Mouse (Mus musculus) kidney, embryonic 14.5 days (tissue): ENCODE data around the gene Gm10337. TPM values are rescaled to one million over a fixed set of nuclear protein-coding genes. Genes with fewer than 3 reads are reported as not detected.

Experiments used
- ATAC-seq: fragments of 200-750 bp; cut with Nextera tagmentation; 2 replicates; pipeline ENCODE4 v1.8.0; 2017; ENCODE audit warnings: moderate number of reproducible peaks, mild to moderate bottlenecking, moderate TSS enrichment, moderate library complexity; ENCODE audit not compliant: low FRiP score, low TSS enrichment
- H3K27ac ChIP-seq: fragments of 300-500 bp; sonication (generic); 2 replicates; pipeline ENCODE4 v1.5.1; 2014; ENCODE audit warnings: low read depth, mild to moderate bottlenecking, low read length, moderate library complexity, mixed read lengths
- H3K27me3 ChIP-seq: fragments of 300-500 bp; sonication (generic); 2 replicates; pipeline ENCODE4 v1.6.1; 2014; ENCODE audit warnings: mild to moderate bottlenecking, low read length; ENCODE audit not compliant: control insufficient read depth, insufficient read depth
- H3K36me3 ChIP-seq: fragments of 300-500 bp; sonication (generic); 2 replicates; pipeline ENCODE4 v1.6.1; 2014; ENCODE audit warnings: low read length, mixed read lengths; ENCODE audit not compliant: control insufficient read depth, insufficient read depth
- H3K4me1 ChIP-seq: fragments of 300-500 bp; sonication (generic); 2 replicates; pipeline ENCODE4 v1.6.1; 2014; ENCODE audit warnings: low read length, mixed read lengths; ENCODE audit not compliant: control insufficient read depth, insufficient read depth
- H3K4me2 ChIP-seq: fragments of 300-500 bp; sonication (generic); replicated peaks from 2 replicates; pipeline ENCODE4 v1.6.1; 2014; ENCODE audit warnings: low read depth, mild to moderate bottlenecking, low read length
- H3K4me3 ChIP-seq: fragments of 300-500 bp; sonication (generic); 2 replicates; pipeline ENCODE4 v1.5.1; 2014; ENCODE audit warnings: mild to moderate bottlenecking, low read length
- H3K9ac ChIP-seq: fragments of 300-500 bp; sonication (generic); 2 replicates; pipeline ENCODE4 v1.6.1; 2014; ENCODE audit warnings: low read depth, mild to moderate bottlenecking, low read length, moderate library complexity
- H3K9me3 ChIP-seq: fragments of 300-500 bp; sonication (generic); 2 replicates; pipeline ENCODE4 v1.6.1; 2016; ENCODE audit warnings: low read length; ENCODE audit not compliant: control insufficient read depth
- WGBS: fragments of 180-500 bp; shearing (Covaris S2); extraction: QIAGEN DNeasy Blood & Tissue Kit; methylation state at CpG from one replicate; pipeline ENCODE4 v1.1.7; 2014; 5-methylcytosine and 5-hydroxymethylcytosine counted together
- polyA plus RNA-seq: library from polyadenylated mRNA; unstranded; fragments of >200 nt; fragmentation: Nextera tagmentation; extraction: Ambion mirVana; gene quantifications from 2 replicates; pipeline ENCODE4 v1.2.1, GENCODE M21; 2014

The Gm10337 gene
- polyA plus RNA-seq: not detected in 2 replicates

GRCm38 (mm10) chr15:102503447-102503846, at the start of gene Gm10337:
Gene Gm10337 (plus strand): TSS chr15:102503722.
- no peaks in the 10 kb centered on the region for H3K27me3 ChIP-seq
- peaks cover 74% of the 10 kb centered on the region for H3K36me3 ChIP-seq
- 0 out of 2 replicates have a peak, but pooled peaks cover 3% of the 10 kb centered on the region for H3K4me1 ChIP-seq
- H3K9ac ChIP-seq: no peak within 1 kb of the TSS
- no peak within 1 kb of the TSS for H3K4me3 ChIP-seq
- no peak within 1 kb of the TSS for H3K4me2 ChIP-seq
- H3K9me3 ChIP-seq: no peaks in the 10 kb centered on the region
- ATAC-seq: no peak
- no peak within 1 kb of the TSS for H3K27ac ChIP-seq
- 96% methylated on average over 1 of the region's 1 CpGs for WGBS

GRCm38 (mm10) chr15:102455993-102456392, 47.5 kb upstream of the Gm10337 start:
- Histone ChIP-seq H3K27ac (no peak overlapping the region), H3K4me3 (no peak overlapping the region), H3K4me1 (peaks cover 9% of the 10 kb centered on the region), H3K4me2 (no peak overlapping the region), H3K36me3 (no peaks in the 10 kb centered on the region), H3K27me3 (no peaks in the 10 kb centered on the region), H3K9me3 (no peaks in the 10 kb centered on the region), H3K9ac (no peak overlapping the region)
- no peak for ATAC-seq
- 34% methylated on average over 6 of the region's 6 CpGs for WGBS

DNA sequence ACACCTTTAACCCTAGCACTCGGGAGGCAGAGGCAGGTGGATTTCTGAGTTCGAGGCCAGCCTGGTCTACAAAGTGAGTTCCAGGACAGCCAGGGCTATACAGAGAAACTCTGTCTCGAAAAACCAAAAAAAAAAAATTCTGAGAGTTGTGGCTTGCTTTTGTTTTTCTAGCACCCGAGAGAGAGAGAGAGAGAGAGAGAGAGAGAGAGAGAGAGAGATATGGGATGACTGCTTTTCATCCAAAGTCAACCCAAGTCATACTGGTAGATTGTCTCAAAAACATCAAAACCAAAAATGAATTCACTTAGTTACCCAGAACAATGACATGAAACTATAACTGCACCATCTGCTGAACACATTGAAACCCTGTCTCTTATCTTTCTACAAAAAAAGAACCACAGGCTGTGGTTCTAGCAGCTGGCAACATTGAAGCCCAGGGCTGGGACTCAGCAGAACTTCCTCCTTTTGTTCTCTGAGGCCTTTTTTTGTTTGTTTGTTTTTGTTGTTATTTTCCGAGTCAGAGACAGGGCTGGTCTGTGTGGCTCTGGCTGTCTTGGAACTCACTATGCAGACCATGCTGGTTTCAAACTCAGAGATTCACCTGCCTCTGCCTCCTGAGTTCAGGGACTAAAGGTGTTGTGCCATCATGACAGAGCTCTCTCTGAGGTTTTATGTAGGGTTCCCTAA, 45.3 kb upstream of the Gm10337 start:
- peak overlapping the region; percentile 46 for H3K4me3 ChIP-seq
- WGBS: 86% methylated on average over 5 of the region's 5 CpGs
- H3K4me2 ChIP-seq: peak overlapping the region; percentile 55
- H3K4me1 ChIP-seq: peaks cover 9% of the 10 kb centered on the region
- no peak overlapping the region for H3K27ac ChIP-seq
- H3K9ac ChIP-seq: no peak overlapping the region
- H3K27me3 ChIP-seq: no peaks in the 10 kb centered on the region
- no peak for ATAC-seq
- no peaks in the 10 kb centered on the region for H3K9me3 ChIP-seq
- 0 out of 2 replicates have a peak, but pooled peaks cover 3% of the 10 kb centered on the region for H3K36me3 ChIP-seq

DNA sequence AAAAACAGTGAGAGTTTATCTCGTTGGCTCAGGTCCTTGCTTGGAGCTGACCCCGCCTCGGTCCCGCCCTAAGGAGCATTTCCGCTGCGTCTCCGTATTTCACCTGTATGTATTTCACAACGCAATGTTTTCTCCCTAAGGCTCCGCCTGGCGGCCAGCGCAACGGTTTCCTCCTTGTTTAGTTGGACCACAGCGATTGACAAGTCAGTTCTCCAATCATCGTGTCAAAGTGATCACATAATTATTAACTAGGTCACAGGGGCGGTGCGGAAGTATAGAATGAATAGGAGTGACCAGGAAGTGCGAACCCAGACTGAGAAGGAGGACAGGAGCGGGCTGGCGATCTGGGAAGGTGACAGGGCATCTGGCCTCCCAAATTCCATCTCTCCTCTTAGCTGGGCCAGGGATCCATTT, 44.6 kb upstream of the Gm10337 start, which contains the start of gene Prr13:
Prr13 (plus strand) TSS at position 125 of the 414 bp plus-strand sequence.
- H3K4me2 ChIP-seq: peak within 1 kb of the TSS; percentile 55

DNA sequence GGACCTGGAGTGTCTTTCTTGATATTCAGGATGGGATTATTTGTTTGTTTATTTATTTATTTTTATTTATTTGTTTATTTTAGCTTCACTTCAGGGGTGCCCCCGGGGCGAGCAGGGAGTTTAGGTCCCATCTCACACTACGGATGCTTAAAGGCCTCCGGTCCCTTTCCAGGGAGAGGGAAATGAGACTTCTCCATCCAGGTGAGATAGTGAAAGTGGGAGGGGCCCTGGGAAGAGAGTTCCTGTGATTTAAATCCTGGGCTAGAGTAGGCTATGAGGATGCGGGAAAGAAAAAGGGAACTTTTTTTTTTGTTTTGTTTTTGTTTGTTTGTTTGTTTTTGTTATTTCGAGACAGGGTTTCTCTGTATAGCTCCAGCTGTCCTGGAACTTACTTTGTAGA, 44.1 kb upstream of the Gm10337 start:
- WGBS: 31% methylated on average over 6 of the region's 6 CpGs
- Histone ChIP-seq H3K27ac (no peak overlapping the region), H3K4me3 (peak overlapping the region; percentile 46)

More for the DNA sequence above, 44.6 kb upstream of the Gm10337 start, which contains the start of gene Prr13:
- peak within 1 kb of the TSS; percentile 49 for H3K9ac ChIP-seq
- H3K36me3 ChIP-seq: 0 out of 2 replicates have a peak, but pooled peaks cover 3% of the 10 kb centered on the region
- H3K9me3 ChIP-seq: no peaks in the 10 kb centered on the region
- H3K27ac ChIP-seq: no peak within 1 kb of the TSS
- peak; percentile 82 for ATAC-seq
- 1% methylated on average over 19 of the region's 19 CpGs for WGBS
- H3K27me3 ChIP-seq: no peaks in the 10 kb centered on the region
- peak within 1 kb of the TSS; percentile 46 for H3K4me3 ChIP-seq
- H3K4me1 ChIP-seq: peaks cover 9% of the 10 kb centered on the region

GRCm38 (mm10) chr15:102459847-102460246, 43.7 kb upstream of the Gm10337 start:
- Histone ChIP-seq H3K4me2 (peak overlapping the region; percentile 55), H3K4me3 (peak overlapping the region; percentile 46; the same call in 1 of the 2 replicates), H3K9ac (peak overlapping the region; percentile 18; the same call in 1 of the 2 replicates), H3K27me3 (no peaks in the 10 kb centered on the region), H3K36me3 (0 out of 2 replicates have a peak, but pooled peaks cover 3% of the 10 kb centered on the region), H3K4me1 (peaks cover 9% of the 10 kb centered on the region), H3K27ac (no peak overlapping the region), H3K9me3 (no peaks in the 10 kb centered on the region)
- no peak for ATAC-seq
- 73% methylated on average over 5 of the region's 5 CpGs for WGBS

More for the DNA sequence above, 44.1 kb upstream of the Gm10337 start:
- no peak for ATAC-seq
- Histone ChIP-seq H3K27me3 (no peaks in the 10 kb centered on the region), H3K9me3 (no peaks in the 10 kb centered on the region), H3K4me2 (peak overlapping the region; percentile 55), H3K4me1 (peaks cover 9% of the 10 kb centered on the region), H3K36me3 (0 out of 2 replicates have a peak, but pooled peaks cover 3% of the 10 kb centered on the region), H3K9ac (peak overlapping the region; percentile 49)

DNA sequence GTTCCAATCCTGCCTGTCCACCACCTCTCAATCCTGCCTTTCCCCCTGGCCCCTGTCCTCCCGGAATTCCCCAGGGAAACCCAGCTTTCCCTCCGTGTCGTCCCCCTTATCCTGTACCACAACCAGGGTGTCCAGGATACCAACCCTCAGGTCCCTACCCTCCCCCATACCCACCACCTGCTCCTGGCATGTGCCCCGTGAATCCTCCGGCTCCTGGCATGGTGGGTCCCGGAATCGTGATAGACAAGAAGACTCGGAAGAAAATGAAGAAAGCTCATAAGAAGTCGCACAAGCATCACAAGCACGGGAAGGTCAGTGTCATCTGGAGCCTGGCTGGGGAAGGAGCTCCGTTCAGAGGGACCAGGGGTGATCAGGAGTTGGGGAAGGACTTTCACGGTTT, 43.1 kb upstream of the Gm10337 start:
- no peaks in the 10 kb centered on the region for H3K9me3 ChIP-seq
- 0 out of 2 replicates have a peak, but pooled peaks cover 3% of the 10 kb centered on the region for H3K36me3 ChIP-seq
- H3K9ac ChIP-seq: no peak overlapping the region
- H3K4me2 ChIP-seq: peak overlapping the region; percentile 19; the same call in 1 of the 2 replicates
- no peaks in the 10 kb centered on the region for H3K27me3 ChIP-seq
- 60% methylated on average over 12 of the region's 12 CpGs for WGBS
- H3K4me1 ChIP-seq: peaks cover 9% of the 10 kb centered on the region
- no peak overlapping the region for H3K27ac ChIP-seq
- no peak for ATAC-seq
- H3K4me3 ChIP-seq: no peak overlapping the region

DNA sequence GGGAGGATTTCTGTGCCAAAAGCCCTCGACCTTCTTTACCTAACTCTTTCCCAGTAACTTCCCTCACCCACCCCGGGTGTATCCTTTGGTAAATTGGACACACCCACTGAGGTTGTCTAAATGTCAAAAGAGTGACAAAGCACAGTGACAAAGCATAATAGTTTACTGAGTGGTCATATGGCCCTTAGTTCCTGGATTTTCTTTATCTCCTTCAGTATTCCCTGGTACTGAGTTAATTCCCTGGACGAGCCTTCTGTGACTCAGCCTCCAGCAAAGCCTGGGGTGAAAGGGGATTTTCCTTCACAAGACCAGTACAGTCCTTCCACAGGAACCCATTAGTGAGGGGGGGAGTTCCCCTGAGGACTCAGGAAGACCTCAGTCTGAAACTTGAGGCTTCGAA, 42.6 kb upstream of the Gm10337 start:
- Histone ChIP-seq H3K4me2 (no peak overlapping the region), H3K36me3 (0 out of 2 replicates have a peak, but pooled peaks cover 3% of the 10 kb centered on the region), H3K4me3 (no peak overlapping the region), H3K27me3 (no peaks in the 10 kb centered on the region), H3K9ac (no peak overlapping the region), H3K27ac (no peak overlapping the region), H3K9me3 (no peaks in the 10 kb centered on the region), H3K4me1 (peaks cover 9% of the 10 kb centered on the region)
- 44% methylated on average over 4 of the region's 4 CpGs for WGBS
- ATAC-seq: no peak
